Mouse (Mus musculus): ENCODE results near the gene Grk1. TPM values are rescaled to one million over a fixed set of nuclear protein-coding genes. Genes with fewer than 3 reads are reported as not detected.

The Grk1 gene
- total and polyA plus RNA-seq, 3 experiments: not detected

DNA sequence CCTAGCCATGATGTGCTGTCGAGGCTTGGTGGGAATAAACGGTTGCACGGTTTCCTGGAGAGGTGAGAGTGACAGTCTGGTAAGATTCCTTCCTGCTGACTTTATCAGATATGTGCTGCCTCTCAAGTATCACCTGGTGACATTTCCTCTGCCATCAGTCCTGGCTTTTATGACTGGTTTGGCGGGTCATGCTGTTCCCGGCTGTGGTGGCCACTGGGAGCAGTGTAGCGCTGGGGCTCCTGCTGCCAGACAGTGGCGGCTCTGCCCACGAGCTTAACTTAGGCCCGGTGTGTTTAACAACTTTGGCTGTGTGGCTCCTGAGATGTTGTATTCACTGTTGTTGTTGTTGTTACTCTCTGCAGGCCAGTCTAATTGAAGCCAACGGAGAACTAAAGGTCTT, 48.2 kb upstream of the Grk1 start:
- H3K36me3 ChIP-seq (replicated peaks in 1 of 2; ENCODE audit: control insufficient read depth in 1 of 2, insufficient read depth in 1 of 2, low read length in 1 of 2): peaks cover 95 to 99% of the 10 kb centered on the region in 2 experiments
- peaks cover 8 to 26% of the 10 kb centered on the region in 2 experiments for H3K4me1 ChIP-seq (ENCODE audit: control insufficient read depth in 1 of 2, insufficient read depth in 2 of 2)
- H3K27me3 ChIP-seq (replicated peaks): no peaks in the 10 kb centered on the region
- H3K4me2 ChIP-seq (ENCODE audit: insufficient read depth, low read depth, poor library complexity, severe bottlenecking): no peak overlapping the region
- H3K79me2 ChIP-seq (replicated peaks; ENCODE audit: control insufficient read depth, extremely low read depth, insufficient read depth, poor library complexity, severe bottlenecking): peaks cover 74% of the 10 kb centered on the region
- no peak overlapping the region for H3K9ac ChIP-seq (ENCODE audit: insufficient read depth, low read depth)
- dilution Hi-C loops (cut with MboI; ENCODE audit: extremely low pct_ligation_motif_present, extremely low pct_unique_long_range_greater_than_20kb, low sequenced_read_pairs) (no loop called here), in situ Hi-C loops (cut with MboI; ENCODE audit: low pct_ligation_motif_present, low pct_unique_long_range_greater_than_20kb, low sequenced_read_pairs) (no loop called here)
- TF ChIP-seq IRF4 (IDR thresholded peaks at IDR 0.05; ENCODE audit: low read depth, low read length) (no peak), ZKSCAN1 (IDR thresholded peaks at IDR 0.05; ENCODE audit: borderline replicate concordance, low read depth, low read length) (no peak), NRF1 (IDR thresholded peaks at IDR 0.05; ENCODE audit: low read depth, low read length) (no peak), ETS1 (conservative IDR thresholded peaks at IDR 0.05; ENCODE audit: low read depth, low read length) (no peak), ELF1 (IDR thresholded peaks at IDR 0.05; ENCODE audit: low read depth, low read length) (no peak), JUN (IDR thresholded peaks at IDR 0.05; ENCODE audit: insufficient read depth, low read depth, low read length) (no peak), JUND (conservative IDR thresholded peaks at IDR 0.05; ENCODE audit: low read depth, low read length) (no peak), ZNF384 (IDR thresholded peaks at IDR 0.05; ENCODE audit: low read depth, low read length) (no peak), UBTF (IDR thresholded peaks at IDR 0.05; ENCODE audit: low read depth, low read length) (no peak), EP300 (IDR thresholded peaks at IDR 0.05; ENCODE audit: low read length) (no peak), POLR2AphosphoS2 (IDR thresholded peaks at IDR 0.05; ENCODE audit: low read depth, low read length) (no peak), SIN3A (IDR thresholded peaks at IDR 0.05; ENCODE audit: low read length) (no peak), CHD1 (IDR thresholded peaks at IDR 0.05; ENCODE audit: low read depth, low read length) (no peak), ZC3H11A (IDR thresholded peaks at IDR 0.05; ENCODE audit: low read depth, low read length) (no peak), ZMIZ1 (IDR thresholded peaks at IDR 0.05; ENCODE audit: low read depth, low read length) (no peak)
- no peak for DNase-seq (ENCODE audit: extremely low read depth)
- H3K27ac ChIP-seq (ENCODE audit: insufficient read depth, low read depth): no peak overlapping the region
- H3K4me3 ChIP-seq (replicated peaks in 1 of 3; ENCODE audit: low read depth in 2 of 3, low read length in 2 of 3, poor library complexity in 1 of 3): no peak overlapping the region
- H3K9me3 ChIP-seq (replicated peaks; ENCODE audit: low read length): peaks cover 12% of the 10 kb centered on the region

DNA sequence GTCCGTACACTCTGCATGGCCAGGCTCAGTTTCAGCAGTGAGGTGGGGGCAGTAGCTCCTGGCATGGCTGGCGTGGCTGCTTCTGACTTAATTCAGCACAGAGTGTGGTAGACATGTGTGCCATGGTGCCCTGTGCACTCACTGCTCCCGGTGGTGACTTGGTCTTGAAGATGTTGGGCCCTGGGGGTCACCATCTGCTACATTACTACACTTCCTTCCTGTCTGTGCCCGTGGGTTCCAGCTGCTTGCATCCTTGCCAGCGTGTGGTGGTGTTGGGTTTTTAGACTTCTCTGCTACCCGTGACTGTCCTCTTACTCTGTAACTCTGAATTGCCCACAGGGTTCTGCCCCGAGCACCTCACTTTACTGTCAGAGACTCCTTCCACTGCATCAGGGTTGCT, 44.7 kb upstream of the Grk1 start:
- TF ChIP-seq E2F4 (IDR thresholded peaks at IDR 0.05; ENCODE audit: insufficient replicate concordance, low read depth, low read length): no peak
- no peak for TF ChIP-seq NRF1 (IDR thresholded peaks at IDR 0.05; ENCODE audit: low read depth, low read length)
- TF ChIP-seq MXI1 (IDR thresholded peaks at IDR 0.05; ENCODE audit: low read depth, low read length): no peak
- no peak for TF ChIP-seq MAX (IDR thresholded peaks at IDR 0.05; ENCODE audit: low read length)
- TF ChIP-seq JUND (conservative IDR thresholded peaks at IDR 0.05; ENCODE audit: low read depth, low read length): no peak
- TF ChIP-seq MAFK (IDR thresholded peaks at IDR 0.05; ENCODE audit: insufficient replicate concordance, low read length): no peak
- no peak for TF ChIP-seq JUN (IDR thresholded peaks at IDR 0.05; ENCODE audit: insufficient read depth, low read depth, low read length)
- no peak for TF ChIP-seq PAX5 (IDR thresholded peaks at IDR 0.05; ENCODE audit: low read length)
- TF ChIP-seq ZNF384 (IDR thresholded peaks at IDR 0.05; ENCODE audit: low read depth, low read length): no peak
- no peak for TF ChIP-seq HCFC1 (IDR thresholded peaks at IDR 0.05; ENCODE audit: low read depth, low read length)
- TF ChIP-seq SIN3A (IDR thresholded peaks at IDR 0.05; ENCODE audit: low read length): no peak
- TF ChIP-seq TBP (conservative IDR thresholded peaks at IDR 0.05; ENCODE audit: low read depth, low read length): no peak
- no peak for TF ChIP-seq ZC3H11A (IDR thresholded peaks at IDR 0.05; ENCODE audit: low read depth, low read length)
- no peak for TF ChIP-seq GABPA (IDR thresholded peaks at IDR 0.05; ENCODE audit: insufficient replicate concordance, low read depth, low read length)
- TF ChIP-seq SMC3 (IDR thresholded peaks at IDR 0.05; ENCODE audit: low read depth, low read length): no peak
- TF ChIP-seq KAT2A (IDR thresholded peaks at IDR 0.05; ENCODE audit: insufficient replicate concordance, low read length): no peak
- no peak for TF ChIP-seq CHD1 (IDR thresholded peaks at IDR 0.05; ENCODE audit: low read depth, low read length)
- TF ChIP-seq EP300 (IDR thresholded peaks at IDR 0.05; ENCODE audit: low read length): no peak
- no peak for TF ChIP-seq TCF12 (IDR thresholded peaks at IDR 0.05; ENCODE audit: low read depth, low read length)
- TF ChIP-seq ELF1 (IDR thresholded peaks at IDR 0.05; ENCODE audit: low read depth, low read length): no peak
- H3K9me3 ChIP-seq (replicated peaks; ENCODE audit: low read length): peaks cover 15% of the 10 kb centered on the region
- H3K4me2 ChIP-seq (ENCODE audit: insufficient read depth, low read depth, poor library complexity, severe bottlenecking): no peak overlapping the region
- H3K4me3 ChIP-seq (replicated peaks in 1 of 3; ENCODE audit: low read depth in 2 of 3, low read length in 2 of 3, poor library complexity in 1 of 3): no peak overlapping the region
- dilution Hi-C loops (cut with MboI; ENCODE audit: extremely low pct_ligation_motif_present, extremely low pct_unique_long_range_greater_than_20kb, low sequenced_read_pairs) (no loop called here), in situ Hi-C loops (cut with MboI; ENCODE audit: low pct_ligation_motif_present, low pct_unique_long_range_greater_than_20kb, low sequenced_read_pairs) (no loop called here)
- no peaks in the 10 kb centered on the region for H3K27me3 ChIP-seq (replicated peaks)
- no peak overlapping the region for H3K9ac ChIP-seq (ENCODE audit: insufficient read depth, low read depth)
- no peak overlapping the region for H3K27ac ChIP-seq (ENCODE audit: insufficient read depth, low read depth)
- H3K4me1 ChIP-seq (ENCODE audit: control insufficient read depth in 1 of 2, insufficient read depth in 2 of 2): peaks cover 0 to 8% of the 10 kb centered on the region in 2 experiments; a peak in 2 of 4 replicates
- peaks cover 75% of the 10 kb centered on the region for H3K79me2 ChIP-seq (replicated peaks; ENCODE audit: control insufficient read depth, extremely low read depth, insufficient read depth, poor library complexity, severe bottlenecking)
- peaks cover 91 to 99% of the 10 kb centered on the region in 2 experiments for H3K36me3 ChIP-seq (replicated peaks in 1 of 2; ENCODE audit: control insufficient read depth in 1 of 2, insufficient read depth in 1 of 2, low read length in 1 of 2)
- DNase-seq (ENCODE audit: extremely low read depth): no peak
